Mouse (Mus musculus) liver, embryonic 13.5 days (tissue): ENCODE results near the gene Hist1h3f. TPM values are rescaled to one million over a fixed set of nuclear protein-coding genes. Genes with fewer than 3 reads are reported as not detected.

ENCODE experiments used
- ATAC-seq: fragments of 200-750 bp; cut with Nextera tagmentation; 2 replicates; pipeline ENCODE4 v1.8.0; 2017; ENCODE audit warnings: low read depth, mild to moderate bottlenecking, moderate number of reproducible peaks, moderate library complexity
- DNase-seq: peaks from one replicate; pipeline ENCODE4 v3.0.0; 2022
- H3K27ac ChIP-seq: fragments of 300-500 bp; sonication (generic); 2 replicates; pipeline ENCODE4 v1.5.1; 2015; ENCODE audit warnings: moderate library complexity, mild to moderate bottlenecking, inconsistent platforms
- H3K27me3 ChIP-seq: fragments of 300-500 bp; sonication (generic); 2 replicates; pipeline ENCODE4 v1.6.1; 2015; ENCODE audit warnings: mild to moderate bottlenecking, inconsistent platforms
- H3K36me3 ChIP-seq: fragments of 300-500 bp; sonication (generic); 2 replicates; pipeline ENCODE4 v1.6.1; 2015; ENCODE audit warnings: mild to moderate bottlenecking, inconsistent platforms
- H3K4me1 ChIP-seq: fragments of 300-500 bp; sonication (generic); replicated peaks from 2 replicates; pipeline ENCODE4 v1.6.1; 2015; ENCODE audit warnings: inconsistent platforms
- H3K4me2 ChIP-seq: fragments of 300-500 bp; sonication (generic); 2 replicates; pipeline ENCODE4 v1.6.1; 2015; ENCODE audit warnings: inconsistent platforms, mild to moderate bottlenecking, moderate library complexity
- H3K4me3 ChIP-seq: fragments of 300-500 bp; sonication (generic); replicated peaks from 2 replicates; pipeline ENCODE4 v1.5.1; 2015; ENCODE audit warnings: mild to moderate bottlenecking, inconsistent platforms
- H3K9ac ChIP-seq: fragments of 300-500 bp; sonication (generic); 2 replicates; pipeline ENCODE4 v1.6.1; 2015; ENCODE audit warnings: mild to moderate bottlenecking, inconsistent platforms
- H3K9me3 ChIP-seq: fragments of 300-500 bp; sonication (generic); replicated peaks from 2 replicates; pipeline ENCODE4 v1.6.1; 2016; ENCODE audit warnings: inconsistent platforms
- WGBS: fragments of 180-500 bp; shearing (Covaris S2); methylation state at CpG from one replicate; pipeline ENCODE4 v1.1.7; 2015; ENCODE audit not compliant: insufficient replicate concordance; 5-methylcytosine and 5-hydroxymethylcytosine counted together
- polyA plus RNA-seq: library from polyadenylated mRNA; unstranded; fragments of >200 nt; fragmentation: Nextera tagmentation; extraction: Ambion mirVana; gene quantifications from 2 replicates; pipeline ENCODE4 v1.2.1, GENCODE M21; 2015

The Hist1h3f gene
- polyA plus RNA-seq, result 1.1 and 2.1 TPM in 2 replicates

DNA sequence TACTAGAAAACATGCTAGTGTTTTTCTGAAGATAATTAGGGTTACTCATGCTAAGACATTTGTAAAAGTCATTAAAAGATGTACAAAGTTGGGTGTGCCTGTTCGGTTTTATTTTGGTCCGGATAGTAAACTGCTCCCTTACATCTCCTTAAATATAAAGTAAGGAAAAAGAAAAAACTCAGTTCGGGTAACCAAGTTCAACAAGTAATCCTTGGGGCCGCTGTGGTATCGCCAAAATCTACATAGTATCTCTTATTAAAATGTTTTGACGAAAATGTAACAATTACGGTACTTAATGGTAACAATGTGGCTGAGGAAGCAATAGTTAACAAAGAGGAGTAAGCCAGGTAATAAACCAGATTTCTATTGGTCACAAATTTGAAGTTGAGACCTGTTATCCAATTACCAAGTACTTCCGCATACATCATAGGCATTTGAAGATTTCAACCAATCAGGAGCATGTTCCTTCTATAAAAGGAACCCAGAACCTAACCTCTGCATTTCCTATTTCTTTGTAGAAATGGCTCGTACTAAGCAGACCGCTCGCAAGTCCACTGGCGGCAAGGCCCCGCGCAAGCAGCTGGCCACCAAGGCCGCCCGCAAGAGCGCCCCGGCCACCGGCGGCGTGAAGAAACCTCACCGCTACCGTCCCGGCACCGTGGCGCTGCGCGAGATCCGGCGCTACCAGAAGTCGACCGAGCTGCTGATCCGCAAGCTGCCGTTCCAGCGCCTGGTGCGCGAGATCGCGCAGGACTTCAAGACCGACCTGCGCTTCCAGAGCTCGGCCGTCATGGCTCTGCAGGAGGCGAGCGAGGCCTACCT lies at the start of gene Hist1h3f:
Gene Hist1h3f (plus strand): TSS at position 88 of the 822 bp plus-strand sequence.
- no peaks in the 10 kb centered on the region for H3K27me3 ChIP-seq
- ATAC-seq (peak; percentile 75), DNase-seq (peak; percentile 86)
- H3K4me1 ChIP-seq, result peaks cover 29% of the 10 kb centered on the region
- H3K4me3 ChIP-seq, result peak within 1 kb of the TSS; percentile 67
- H3K4me2 ChIP-seq, result peak within 1 kb of the TSS; percentile 73
- no peaks in the 10 kb centered on the region for H3K9me3 ChIP-seq
- under 1% methylated on average over 28 of the region's 45 CpGs for WGBS
- no peaks in the 10 kb centered on the region for H3K36me3 ChIP-seq
- peak within 1 kb of the TSS; percentile 90 for H3K9ac ChIP-seq
- peak within 1 kb of the TSS; percentile 98 for H3K27ac ChIP-seq

DNA sequence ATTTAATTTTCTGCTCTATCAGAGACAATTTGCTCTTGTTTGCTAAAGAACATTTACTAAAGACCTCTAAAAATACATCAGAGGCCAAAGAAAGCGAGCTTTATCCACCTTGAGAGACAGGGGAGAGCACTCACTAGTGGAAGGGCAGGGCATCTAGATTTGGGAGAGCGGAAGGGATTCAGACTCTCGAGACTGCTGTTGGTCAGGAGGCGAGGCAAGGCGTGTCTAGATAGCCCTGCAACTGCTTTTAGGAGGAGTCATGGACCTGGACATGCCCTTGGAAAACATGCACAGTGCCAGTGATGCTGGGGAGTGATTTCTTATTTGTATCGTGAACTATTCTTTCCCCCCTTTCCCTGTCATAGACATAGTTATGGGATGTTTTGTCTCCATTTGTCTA lies 48.3 kb upstream of the Hist1h3f start:
- H3K4me1 ChIP-seq, result peaks cover 56% of the 10 kb centered on the region
- WGBS, result 63% methylated on average over 6 of the region's 6 CpGs
- ATAC-seq, result no peak
- no peaks in the 10 kb centered on the region for H3K9me3 ChIP-seq
- H3K4me3 ChIP-seq, result no peak overlapping the region
- DNase-seq, result no peak
- H3K9ac ChIP-seq, result no peak overlapping the region
- H3K36me3 ChIP-seq, result no peaks in the 10 kb centered on the region
- no peak overlapping the region for H3K27ac ChIP-seq
- no peak overlapping the region for H3K4me2 ChIP-seq
- H3K27me3 ChIP-seq, result no peaks in the 10 kb centered on the region

DNA sequence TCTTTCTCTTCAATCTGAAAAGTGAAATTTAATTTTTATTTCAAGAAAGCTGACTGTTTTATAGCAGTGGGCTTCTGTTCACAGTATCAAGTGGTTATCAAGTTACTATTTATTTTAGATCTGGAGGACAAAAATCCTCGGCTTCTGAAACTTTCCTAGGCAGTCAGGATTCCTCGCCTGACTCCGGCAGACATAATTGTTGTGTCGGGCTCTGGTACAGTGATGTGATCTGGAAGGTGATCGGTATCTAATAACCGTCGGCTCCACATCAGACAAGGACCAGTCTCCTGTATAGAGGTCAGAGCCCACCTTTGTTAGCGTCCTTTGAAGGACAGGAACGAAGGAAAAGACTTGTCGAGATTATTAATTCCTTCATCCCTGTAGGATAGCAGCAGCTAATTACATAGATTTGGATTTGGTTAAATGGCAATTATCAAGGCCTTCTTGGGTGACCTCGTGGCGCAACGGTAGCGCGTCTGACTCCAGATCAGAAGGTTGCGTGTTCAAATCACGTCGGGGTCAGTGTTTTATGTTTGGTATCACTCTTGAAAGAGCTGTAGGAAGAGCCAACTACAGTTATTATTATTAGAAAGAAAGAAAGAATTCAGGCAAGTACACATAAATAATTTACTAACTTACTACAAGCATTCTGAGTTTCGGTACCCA lies 46.1 kb upstream of the Hist1h3f start:
- Histone ChIP-seq H3K4me3 (peak overlapping the region; percentile 58), H3K4me2 (peak overlapping the region; percentile 76), H3K27me3 (no peaks in the 10 kb centered on the region), H3K9ac (peak overlapping the region; percentile 56; the same call in 1 of the 2 replicates), H3K27ac (no peak overlapping the region), H3K36me3 (no peaks in the 10 kb centered on the region), H3K4me1 (peaks cover 52% of the 10 kb centered on the region), H3K9me3 (no peaks in the 10 kb centered on the region)
- 1% methylated on average over 19 of the region's 19 CpGs for WGBS
- peak; percentile 54; the same call in 1 of the 2 replicates for ATAC-seq
- peak; percentile 70 for DNase-seq

- Histone ChIP-seq H3K27me3 (no peaks in the 10 kb centered on the region), H3K4me1 (peaks cover 55% of the 10 kb centered on the region), H3K9ac (peak overlapping the region; percentile 56), H3K4me2 (peak overlapping the region; percentile 76), H3K27ac (peak overlapping the region; percentile 15; the same call in 1 of the 2 replicates), H3K4me3 (peak overlapping the region; percentile 58), H3K9me3 (no peaks in the 10 kb centered on the region), H3K36me3 (no peaks in the 10 kb centered on the region)
- ATAC-seq (no peak), DNase-seq (no peak)
- WGBS, result 12% methylated on average over 10 of the region's 10 CpGs
Observed at GRCm38 (mm10) chr13:23498653-23499052, 45.2 kb upstream of the Hist1h3f start.

DNA sequence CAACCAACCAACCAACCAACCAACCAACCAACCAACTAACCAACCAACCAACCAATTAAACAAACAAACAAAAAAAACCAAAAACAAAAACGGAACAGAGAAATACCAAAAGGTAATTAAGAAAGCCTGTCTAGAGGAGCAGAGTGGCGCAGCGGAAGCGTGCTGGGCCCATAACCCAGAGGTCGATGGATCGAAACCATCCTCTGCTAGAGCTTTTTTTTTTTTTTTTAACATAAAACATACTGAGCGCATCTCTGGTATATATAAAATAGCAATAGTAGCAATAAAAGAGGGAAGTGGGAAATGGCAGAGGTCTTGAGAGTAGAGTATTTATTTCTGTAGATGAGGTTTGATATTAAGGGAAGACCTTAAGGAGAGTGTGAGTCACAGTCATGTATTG lies 43.9 kb upstream of the Hist1h3f start:
- Histone ChIP-seq H3K9ac (no peak overlapping the region), H3K9me3 (no peaks in the 10 kb centered on the region), H3K4me1 (peaks cover 63% of the 10 kb centered on the region), H3K27me3 (no peaks in the 10 kb centered on the region), H3K4me3 (peak overlapping the region; percentile 58), H3K27ac (no peak overlapping the region), H3K36me3 (no peaks in the 10 kb centered on the region), H3K4me2 (peak overlapping the region; percentile 76)
- 1% methylated on average over 7 of the region's 7 CpGs for WGBS
- ATAC-seq (peak; percentile 58), DNase-seq (no peak)

- Histone ChIP-seq H3K27me3 (no peaks in the 10 kb centered on the region), H3K27ac (no peak overlapping the region), H3K9me3 (no peaks in the 10 kb centered on the region), H3K9ac (no peak overlapping the region), H3K4me3 (peak overlapping the region; percentile 58), H3K36me3 (no peaks in the 10 kb centered on the region), H3K4me2 (peak overlapping the region; percentile 76), H3K4me1 (peaks cover 69% of the 10 kb centered on the region)
- under 1% methylated on average over 17 of the region's 17 CpGs for WGBS
- DNase-seq, result peak; percentile 88
- ATAC-seq, result peak; percentile 79
Observed at GRCm38 (mm10) chr13:23500424-23501200, 43.2 kb upstream of the Hist1h3f start.

- peak overlapping the region; percentile 59 for H3K9ac ChIP-seq
- 21% methylated on average over 5 of the region's 5 CpGs for WGBS
- H3K36me3 ChIP-seq, result no peaks in the 10 kb centered on the region
- no peak overlapping the region for H3K27ac ChIP-seq
- no peaks in the 10 kb centered on the region for H3K9me3 ChIP-seq
- H3K4me3 ChIP-seq, result peak overlapping the region; percentile 51
- peaks cover 76% of the 10 kb centered on the region for H3K4me1 ChIP-seq
- ATAC-seq (no peak), DNase-seq (no peak)
- peak overlapping the region; percentile 76 for H3K4me2 ChIP-seq
- no peaks in the 10 kb centered on the region for H3K27me3 ChIP-seq
Observed at GRCm38 (mm10) chr13:23501511-23501910, 42.3 kb upstream of the Hist1h3f start.

DNA sequence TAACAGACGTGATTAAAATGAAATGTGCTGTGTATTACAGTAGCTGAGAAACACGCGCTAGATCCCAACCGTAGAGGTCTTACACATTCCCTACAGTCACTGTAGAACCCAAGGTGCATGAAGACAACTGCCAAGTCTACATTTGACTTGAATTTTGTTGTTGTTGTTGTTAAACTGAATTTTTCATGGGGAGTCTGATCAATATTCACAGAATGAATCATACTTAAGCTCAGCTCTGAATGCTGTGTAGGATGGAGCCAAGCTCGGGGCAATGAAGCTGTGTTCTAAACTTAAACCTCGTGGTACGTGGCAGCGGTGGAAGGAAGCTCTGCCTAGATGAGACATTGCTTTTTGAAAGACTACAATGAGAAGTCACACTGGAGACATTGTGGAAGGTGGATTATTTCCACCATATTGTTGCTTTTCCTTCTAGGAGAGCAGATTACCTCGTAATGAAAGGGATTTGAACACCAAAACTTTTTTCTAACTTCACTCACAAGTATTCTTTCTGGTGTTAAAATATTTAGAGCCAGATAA lies 41.8 kb upstream of the Hist1h3f start:
- peak overlapping the region; percentile 59 for H3K9ac ChIP-seq
- 19% methylated on average over 9 of the region's 9 CpGs for WGBS
- H3K9me3 ChIP-seq, result no peaks in the 10 kb centered on the region
- H3K4me2 ChIP-seq, result peak overlapping the region; percentile 76
- H3K4me1 ChIP-seq, result peaks cover 78% of the 10 kb centered on the region
- peak overlapping the region; percentile 51 for H3K4me3 ChIP-seq
- DNase-seq, result no peak
- H3K27me3 ChIP-seq, result no peaks in the 10 kb centered on the region
- no peaks in the 10 kb centered on the region for H3K36me3 ChIP-seq
- H3K27ac ChIP-seq, result 0 out of 2 replicates have a peak overlapping the region, but pooled peaks have one; percentile 51
- no peak for ATAC-seq

DNA sequence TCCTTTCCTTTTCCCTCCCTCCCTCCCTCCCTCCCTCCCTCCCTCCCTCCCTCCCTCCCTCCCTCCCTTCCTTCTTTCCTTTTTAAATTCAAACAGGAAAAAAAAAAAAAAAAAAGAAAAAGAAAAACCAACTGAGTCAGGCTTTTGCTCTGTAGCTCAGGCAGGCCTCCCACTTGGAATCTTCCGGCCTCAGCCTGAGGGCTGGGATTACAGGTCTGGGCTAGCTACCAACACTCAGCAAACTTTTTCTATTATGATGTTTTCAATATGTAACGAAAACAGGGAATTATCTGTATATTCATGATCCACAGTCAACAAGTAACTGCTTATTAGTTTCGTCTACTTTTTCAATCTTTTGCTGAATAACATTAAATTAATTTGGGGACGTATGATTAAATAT lies 40.9 kb upstream of the Hist1h3f start:
- H3K9me3 ChIP-seq, result no peaks in the 10 kb centered on the region
- WGBS, result 64% methylated on average over 4 of the region's 4 CpGs
- ATAC-seq (no peak), DNase-seq (no peak)
- H3K27me3 ChIP-seq, result no peaks in the 10 kb centered on the region
- no peak overlapping the region for H3K4me2 ChIP-seq
- H3K4me3 ChIP-seq, result no peak overlapping the region
- no peak overlapping the region for H3K9ac ChIP-seq
- peaks cover 76% of the 10 kb centered on the region for H3K4me1 ChIP-seq
- H3K27ac ChIP-seq, result no peak overlapping the region
- no peaks in the 10 kb centered on the region for H3K36me3 ChIP-seq

- Histone ChIP-seq H3K4me2 (peak overlapping the region; percentile 52), H3K27me3 (no peaks in the 10 kb centered on the region), H3K36me3 (no peaks in the 10 kb centered on the region), H3K9ac (peak overlapping the region; percentile 22; the same call in 1 of the 2 replicates), H3K27ac (no peak overlapping the region), H3K9me3 (no peaks in the 10 kb centered on the region), H3K4me1 (peaks cover 73% of the 10 kb centered on the region), H3K4me3 (peak overlapping the region; percentile 28; the same call in 1 of the 2 replicates)
- WGBS, result 1% methylated on average over 9 of the region's 9 CpGs
- ATAC-seq (no peak), DNase-seq (peak; percentile 74)
Observed at GRCm38 (mm10) chr13:23503797-23504196, 40.1 kb upstream of the Hist1h3f start.
